ENCODE assay signal across 10 mouse cellular contexts in the genomic region with DNA sequence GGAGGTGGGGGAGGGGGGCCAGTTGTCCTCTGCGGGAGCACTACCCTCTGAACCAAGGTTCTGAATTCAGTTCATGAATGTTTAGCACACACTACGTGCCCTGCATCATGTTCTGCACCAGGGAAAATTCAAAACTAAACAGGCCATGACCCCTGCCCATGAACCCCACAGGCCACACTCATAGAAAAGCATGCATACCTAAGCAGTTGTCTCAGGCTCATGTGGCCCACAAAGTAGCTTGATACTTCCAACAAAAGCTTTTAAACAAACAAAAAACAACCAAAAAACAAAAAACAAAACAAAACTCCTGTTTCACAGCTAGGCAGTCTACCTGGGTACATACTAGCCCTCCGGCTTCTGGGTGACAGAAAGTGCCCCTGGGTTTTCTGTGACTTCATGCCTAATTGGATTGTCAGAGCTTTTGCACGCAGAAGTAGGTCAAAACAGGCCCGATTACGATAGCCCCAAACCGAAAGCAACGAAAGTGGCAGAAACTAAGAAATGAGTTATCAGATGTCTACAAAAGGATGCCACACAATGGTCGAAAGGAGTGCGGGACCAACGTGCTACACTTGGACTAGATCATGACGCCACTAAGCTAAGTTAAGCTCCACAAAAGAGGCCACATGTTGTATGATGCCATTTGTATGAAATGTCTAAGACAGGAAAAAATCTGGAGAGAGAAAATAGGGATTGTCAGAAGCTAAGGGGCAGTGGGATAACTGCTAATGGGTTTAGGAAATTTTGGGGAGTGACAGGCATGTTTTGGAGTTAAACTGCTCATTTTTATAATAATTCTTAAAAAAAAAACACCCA.
A peak's percentile ranks its signal among the peaks of the same experiment; 100 is the strongest.
DNase-seq lines count a peak whose midpoint lies in the region; ATAC-seq and TF ChIP-seq lines count a peak whose summit lies in the region.
"Had no signal": no experiment of that assay in that cellular context is flagged by ENCODE, and none has a peak within 500 bp of the region (broad histone marks: within the 10 kb centered on the region; RNA-seq: fewer than 3 reads in every experiment).

No protein-coding gene starts in this region.

- no peaks in the 10 kb centered on the region for H3K9me3 ChIP-seq in embryonic facial prominence, embryonic 15.5 days (replicated peaks)
- no peaks in the 10 kb centered on the region for H3K9me3 ChIP-seq in limb, embryonic 10.5 days (replicated peaks)
- no peaks in the 10 kb centered on the region for H3K9me3 ChIP-seq in neural tube, embryonic 13.5 days

- no peak for ATAC-seq in embryonic facial prominence, embryonic 15.5 days (ENCODE audit: insufficient number of reproducible peaks, low FRiP score, low TSS enrichment, low read depth)
- ATAC-seq in neural tube, embryonic 13.5 days (ENCODE audit: low read depth), result no peak

- no peak overlapping the region for H3K4me2 ChIP-seq in embryonic facial prominence, embryonic 15.5 days (replicated peaks)
- peak overlapping the region; percentile 45 for H3K4me2 ChIP-seq in neural tube, embryonic 13.5 days
- H3K4me2 ChIP-seq: lung, embryonic 14.5 days had no signal

- H3K9ac ChIP-seq in embryonic facial prominence, embryonic 15.5 days, result no peak overlapping the region
- H3K9ac ChIP-seq in neural tube, embryonic 13.5 days, result peak overlapping the region; percentile 44; the same call in 1 of the 2 replicates
- H3K9ac ChIP-seq: lung, embryonic 14.5 days had no signal

- H3K4me1 ChIP-seq in embryonic facial prominence, embryonic 15.5 days, result peaks cover 51% of the 10 kb centered on the region
- peaks cover 49% of the 10 kb centered on the region for H3K4me1 ChIP-seq in limb, embryonic 10.5 days
- peaks cover 62% of the 10 kb centered on the region for H3K4me1 ChIP-seq in neural tube, embryonic 13.5 days (replicated peaks)

- H3K27ac ChIP-seq in layer of hippocampus, adult 2 months, result peak overlapping the region; percentile 86; the same call in 1 of the 2 replicates
- H3K27ac ChIP-seq in embryonic facial prominence, embryonic 15.5 days (replicated peaks), result 0 out of 2 replicates have a peak overlapping the region, but pooled peaks have one; percentile 13
- peak overlapping the region; percentile 72 for H3K27ac ChIP-seq in limb, embryonic 10.5 days
- peak overlapping the region; percentile 90; the same call in 1 of the 2 replicates for H3K27ac ChIP-seq in neural tube, embryonic 13.5 days (replicated peaks)
- H3K27ac ChIP-seq: heart, adult 2 months had no signal

- no peaks in the 10 kb centered on the region for H3K27me3 ChIP-seq in embryonic facial prominence, embryonic 15.5 days
- H3K27me3 ChIP-seq in limb, embryonic 10.5 days (ENCODE audit: low read depth, poor library complexity, severe bottlenecking), result no peaks in the 10 kb centered on the region
- no peaks in the 10 kb centered on the region for H3K27me3 ChIP-seq in neural tube, embryonic 13.5 days

- peaks cover 20% of the 10 kb centered on the region; the same call in 1 of the 2 replicates for H3K36me3 ChIP-seq in embryonic facial prominence, embryonic 15.5 days
- peaks cover 18% of the 10 kb centered on the region for H3K36me3 ChIP-seq in limb, embryonic 10.5 days
- peaks cover 50% of the 10 kb centered on the region for H3K36me3 ChIP-seq in neural tube, embryonic 13.5 days

- H3K4me3 ChIP-seq in layer of hippocampus, adult 2 months, result no peak overlapping the region
- no peak overlapping the region for H3K4me3 ChIP-seq in embryonic facial prominence, embryonic 15.5 days (replicated peaks)
- H3K4me3 ChIP-seq in limb, embryonic 10.5 days, result no peak overlapping the region
- peak overlapping the region; percentile 13; the same call in 1 of the 2 replicates for H3K4me3 ChIP-seq in neural tube, embryonic 13.5 days
- H3K4me3 ChIP-seq: heart, adult 2 months had no signal

- 61% methylated on average over 12 of the region's 12 CpGs for WGBS in embryonic facial prominence, embryonic 15.5 days
- WGBS in limb, embryonic 10.5 days, result 84% methylated on average over 12 of the region's 12 CpGs
- 28% methylated on average over 12 of the region's 12 CpGs for WGBS in neural tube, embryonic 13.5 days

- no peak for TF ChIP-seq CTCF in layer of hippocampus, adult 2 months (conservative IDR thresholded peaks at IDR 0.05)

- DNase-seq in layer of hippocampus, adult 2 months (ENCODE audit: low spot score in 2 of 2), result no peak
- no peak for DNase-seq in layer of hippocampus, postnatal 10 days (ENCODE audit: low spot score in 2 of 2)
- no peak for DNase-seq in limb, embryonic 10.5 days (ENCODE audit: low spot score)
- DNase-seq in gastrocnemius, postnatal 10 days, result no peak
- DNase-seq in urinary bladder, postnatal 10 days (ENCODE audit: low spot score), result no peak
- DNase-seq: heart, adult 2 months; lung, embryonic 14.5 days; thymus, postnatal 25 days had no signal

Comparison
In these comparisons a context has a peak if more than half of its experiments do, and no peak if none do; other contexts are left out.
1. H3K27ac ChIP-seq: peak in every context shown above with its lines; median percentile 90 in neural tube, embryonic 13.5 days; 86 in layer of hippocampus, adult 2 months; 72 in limb, embryonic 10.5 days; 13 in embryonic facial prominence, embryonic 15.5 days.